Mouse (Mus musculus) C2C12 (cell line): ENCODE measurements around the gene Frem3. TPM values are rescaled to one million over a fixed set of nuclear protein-coding genes. Genes with fewer than 3 reads are reported as not detected.

ENCODE experiments used
- H3K27me3 ChIP-seq: one replicate; pipeline ENCODE4 v1.6.1; 2011; ENCODE audit not compliant: control insufficient read depth, insufficient read depth, insufficient read length
- H3K36me3 ChIP-seq: one replicate; pipeline ENCODE4 v1.6.1; 2011; ENCODE audit not compliant: control insufficient read depth, insufficient read depth
- H3K4me3 ChIP-seq: one replicate; pipeline ENCODE4 v1.5.1; 2011; ENCODE audit warnings: mild to moderate bottlenecking, control low read depth; ENCODE audit not compliant: poor library complexity, insufficient read depth, severe bottlenecking
- H3K79me2 ChIP-seq: one replicate; pipeline ENCODE4 v1.6.1; 2011; ENCODE audit not compliant: control insufficient read depth, insufficient read depth
- H3K79me3 ChIP-seq: one replicate; pipeline ENCODE4 v1.6.1; 2011; ENCODE audit warnings: low read depth, control low read depth
- H3ac ChIP-seq: one replicate; pipeline ENCODE3; 2011; ENCODE audit warnings: low read depth; ENCODE audit not compliant: control insufficient read depth, insufficient read length
- CEBPB ChIP-seq: IDR thresholded peaks from one replicate; pipeline ENCODE4 v1.6.1; 2011; ENCODE audit warnings: low read depth, mild to moderate bottlenecking, control low read depth, moderate library complexity
- CTCF ChIP-seq: IDR thresholded peaks from one replicate; pipeline ENCODE4 v1.5.1; 2011; ENCODE audit not compliant: control insufficient read depth, insufficient read depth, insufficient read length
- FOSL1 ChIP-seq: IDR thresholded peaks from one replicate; pipeline ENCODE4 v1.8.0; 2011; ENCODE audit warnings: mild to moderate bottlenecking, low read length; ENCODE audit not compliant: poor library complexity, insufficient read depth, severe bottlenecking
- MAX ChIP-seq: IDR thresholded peaks from one replicate; pipeline ENCODE4 v1.6.1; 2011; ENCODE audit warnings: mild to moderate bottlenecking, control low read depth
- MYOD1 ChIP-seq: IDR thresholded peaks from one replicate; pipeline ENCODE4 v1.6.1; 2011; ENCODE audit warnings: low read depth; ENCODE audit not compliant: control insufficient read depth, insufficient read length
- MYOG ChIP-seq: IDR thresholded peaks from one replicate; pipeline ENCODE4 v1.6.1; 2011; ENCODE audit not compliant: control insufficient read depth, insufficient read length; ENCODE audit errors: extremely low read depth
- USF1 ChIP-seq: IDR thresholded peaks from one replicate; pipeline ENCODE4 v1.6.1; 2011; ENCODE audit warnings: low read depth, mild to moderate bottlenecking, control low read depth, moderate library complexity
- polyA plus RNA-seq: library from polyadenylated mRNA; unstranded; fragments of >200 nt; fragmentation: generic; extraction: Trizol; gene quantifications from one replicate; pipeline ENCODE4 v1.2.1, GENCODE M21; 2012; ENCODE audit warnings: missing spikeins

The Frem3 gene
- polyA plus RNA-seq, 1 experiment = not detected

GRCm38 (mm10) chr8:80682594-80682993 is 71.7 kb downstream of the Frem3 start:
- Histone ChIP-seq H3ac (no peak overlapping the region), H3K4me3 (no peak overlapping the region), H3K79me2 (no peaks in the 10 kb centered on the region), H3K27me3 (no peaks in the 10 kb centered on the region), H3K79me3 (no peaks in the 10 kb centered on the region), H3K36me3 (no peaks in the 10 kb centered on the region)
- TF ChIP-seq USF1 = no peak
- no peak for TF ChIP-seq MAX
- TF ChIP-seq CTCF = no peak
- no peak for TF ChIP-seq FOSL1
- no peak for TF ChIP-seq MYOG
- TF ChIP-seq CEBPB = no peak
- TF ChIP-seq MYOD1 = no peak

GRCm38 (mm10) chr8:80683756-80684335 is 73.0 kb downstream of the Frem3 start:
- no peak overlapping the region for H3ac ChIP-seq

GRCm38 (mm10) chr8:80688141-80688540 is 77.3 kb downstream of the Frem3 start:
- TF ChIP-seq CTCF (peak; percentile 36), USF1 (no peak)
- H3K79me3 ChIP-seq = no peaks in the 10 kb centered on the region
- no peak overlapping the region for H3K4me3 ChIP-seq

More at GRCm38 (mm10) chr8:80683756-80684335, 73.0 kb downstream of the Frem3 start:
- no peak overlapping the region for H3K4me3 ChIP-seq
- no peaks in the 10 kb centered on the region for H3K79me2 ChIP-seq
- H3K36me3 ChIP-seq = no peaks in the 10 kb centered on the region
- TF ChIP-seq MYOD1 (no peak), FOSL1 (no peak), USF1 (no peak), MYOG (no peak)
- no peaks in the 10 kb centered on the region for H3K27me3 ChIP-seq
- H3K79me3 ChIP-seq = no peaks in the 10 kb centered on the region

GRCm38 (mm10) chr8:80710670-80711400 is 100.0 kb downstream of the Frem3 start:
- H3K27me3 ChIP-seq = no peaks in the 10 kb centered on the region
- no peaks in the 10 kb centered on the region for H3K79me2 ChIP-seq
- H3K36me3 ChIP-seq = peaks cover 92% of the 10 kb centered on the region
- no peak overlapping the region for H3ac ChIP-seq
- no peak for TF ChIP-seq FOSL1
- no peak for TF ChIP-seq MYOG
- no peak for TF ChIP-seq CEBPB
- no peak for TF ChIP-seq CTCF
- no peak for TF ChIP-seq USF1
- TF ChIP-seq MAX = no peak
- TF ChIP-seq MYOD1 = no peak
- no peak overlapping the region for H3K4me3 ChIP-seq
- peaks cover 1% of the 10 kb centered on the region for H3K79me3 ChIP-seq

More at GRCm38 (mm10) chr8:80688141-80688540, 77.3 kb downstream of the Frem3 start:
- no peak overlapping the region for H3ac ChIP-seq
- H3K27me3 ChIP-seq = no peaks in the 10 kb centered on the region
- no peaks in the 10 kb centered on the region for H3K79me2 ChIP-seq
- H3K36me3 ChIP-seq = no peaks in the 10 kb centered on the region

GRCm38 (mm10) chr8:80714461-80714860 is 103.6 kb downstream of the Frem3 start:
- no peaks in the 10 kb centered on the region for H3K27me3 ChIP-seq
- no peaks in the 10 kb centered on the region for H3K79me3 ChIP-seq
- H3K36me3 ChIP-seq = peaks cover 92% of the 10 kb centered on the region
- no peak overlapping the region for H3ac ChIP-seq
- H3K79me2 ChIP-seq = no peaks in the 10 kb centered on the region
- TF ChIP-seq FOSL1 = no peak
- TF ChIP-seq MYOD1 = no peak
- no peak for TF ChIP-seq CTCF
- TF ChIP-seq MAX = no peak
- TF ChIP-seq MYOG = no peak
- TF ChIP-seq CEBPB = no peak
- TF ChIP-seq USF1 = no peak
- no peak overlapping the region for H3K4me3 ChIP-seq

GRCm38 (mm10) chr8:80732326-80732725 is 121.4 kb downstream of the Frem3 start:
- peaks cover 56% of the 10 kb centered on the region for H3K79me2 ChIP-seq
- peaks cover 39% of the 10 kb centered on the region for H3K79me3 ChIP-seq
- no peak overlapping the region for H3ac ChIP-seq
- peaks cover 86% of the 10 kb centered on the region for H3K36me3 ChIP-seq
- TF ChIP-seq CEBPB (no peak), CTCF (no peak), USF1 (no peak), MYOG (no peak), MAX (no peak), FOSL1 (no peak), MYOD1 (no peak)
- no peak overlapping the region for H3K4me3 ChIP-seq
- H3K27me3 ChIP-seq = no peaks in the 10 kb centered on the region
